Mouse (Mus musculus): ENCODE measurements around the gene Mul1.
A peak's percentile ranks its signal among the peaks of the same experiment; 100 is the strongest.
"Not testable (repeated sequence)": the region's sequence is repeated elsewhere in the genome, so short reads cannot be mapped to it uniquely, and the experiment has no call there.

Mul1 gene

GRCm38 (mm10) chr4:138434347-138435316 lies at the start of gene Mul1:
TSS of gene Mul1 (plus strand) at chr4:138434671.
- peak; percentile 96 for DNase-seq

- no peak for DNase-seq
Measured at GRCm38 (mm10) chr4:138393703-138394102, 40.8 kb upstream of the Mul1 start.

GRCm38 (mm10) chr4:138395087-138395970 lies 39.1 kb upstream of the Mul1 start:
- no peak for DNase-seq

- DNase-seq = no peak
Measured at GRCm38 (mm10) chr4:138395971-138396645, 38.4 kb upstream of the Mul1 start, which contains the start of gene Fam43b. TSS of gene Fam43b (minus strand) at chr4:138396528.

GRCm38 (mm10) chr4:138396711-138397110 lies 37.8 kb upstream of the Mul1 start:
- no peak for DNase-seq

- peak; percentile 29 for DNase-seq
Measured at GRCm38 (mm10) chr4:138404806-138405205, 29.7 kb upstream of the Mul1 start.

GRCm38 (mm10) chr4:138407479-138408194 lies 26.8 kb upstream of the Mul1 start:
- no peak for DNase-seq

- no peak for DNase-seq
Measured at GRCm38 (mm10) chr4:138411011-138411410, 23.5 kb upstream of the Mul1 start.

- no peak for DNase-seq
Measured at GRCm38 (mm10) chr4:138411504-138412121, 22.9 kb upstream of the Mul1 start.

GRCm38 (mm10) chr4:138414725-138415124 lies 19.7 kb upstream of the Mul1 start:
- no peak for DNase-seq

- no peak for DNase-seq
Measured at GRCm38 (mm10) chr4:138415991-138416390, 18.5 kb upstream of the Mul1 start.

GRCm38 (mm10) chr4:138416414-138416813 lies 18.1 kb upstream of the Mul1 start:
- no peak for DNase-seq

GRCm38 (mm10) chr4:138417882-138418281 lies 16.6 kb upstream of the Mul1 start:
- DNase-seq = no peak

- DNase-seq = no peak
Measured at GRCm38 (mm10) chr4:138418340-138418957, 16.0 kb upstream of the Mul1 start.

- DNase-seq = no peak
Measured at GRCm38 (mm10) chr4:138425028-138425427, 9.4 kb upstream of the Mul1 start.

- not testable (repeated sequence) for DNase-seq
Measured at GRCm38 (mm10) chr4:138425604-138426003, 8.9 kb upstream of the Mul1 start.

GRCm38 (mm10) chr4:138426778-138427705 lies 7.4 kb upstream of the Mul1 start:
- DNase-seq = peak; percentile 59

GRCm38 (mm10) chr4:138429778-138430177 lies 4.7 kb upstream of the Mul1 start:
- peak; percentile 48 for DNase-seq

- no peak for DNase-seq
Measured at GRCm38 (mm10) chr4:138431340-138431739, 3.1 kb upstream of the Mul1 start.

- no peak for DNase-seq
Measured at GRCm38 (mm10) chr4:138440062-138440461, 5.6 kb downstream of the Mul1 start.
